Mouse (Mus musculus) myocyte (in vitro differentiated cells): ENCODE results near the gene Gm7173. TPM values are rescaled to one million over a fixed set of nuclear protein-coding genes. Genes with fewer than 3 reads are reported as not detected.

Experiments
- H3K27me3 ChIP-seq: one replicate; pipeline ENCODE4 v1.6.1; 2011; ENCODE audit not compliant: control insufficient read depth, insufficient read depth, insufficient read length
- H3K36me3 ChIP-seq: one replicate; pipeline ENCODE4 v1.6.1; 2011; ENCODE audit not compliant: control insufficient read depth, insufficient read depth
- H3K4me2 ChIP-seq: one replicate; pipeline ENCODE4 v1.6.1; 2011; ENCODE audit warnings: low read depth, control low read depth
- H3K4me3 ChIP-seq: one replicate; pipeline ENCODE4 v1.5.1; 2011; ENCODE audit warnings: mild to moderate bottlenecking, control low read depth, moderate library complexity
- H3K79me2 ChIP-seq: one replicate; pipeline ENCODE4 v1.6.1; 2011; ENCODE audit not compliant: control insufficient read depth, insufficient read depth
- H3ac ChIP-seq: one replicate; pipeline ENCODE4 v1.6.1; 2011; ENCODE audit not compliant: control insufficient read depth, insufficient read length
- CEBPB ChIP-seq: IDR thresholded peaks from 2 replicates; pipeline ENCODE4 v1.6.1; 2011; ENCODE audit warnings: mild to moderate bottlenecking, moderate library complexity; ENCODE audit not compliant: poor library complexity, insufficient read depth, severe bottlenecking
- E2F4 ChIP-seq: IDR thresholded peaks from one replicate; pipeline ENCODE4 v1.6.1; 2011; ENCODE audit warnings: mild to moderate bottlenecking, control low read depth, moderate library complexity; ENCODE audit not compliant: insufficient read depth
- MAX ChIP-seq: IDR thresholded peaks from one replicate; pipeline ENCODE4 v1.6.1; 2011; ENCODE audit warnings: low read depth, mild to moderate bottlenecking, control low read depth
- MYOD1 ChIP-seq, 3 experiments: IDR thresholded peaks; one replicate each; pipeline ENCODE4 v1.6.1; 2011; ENCODE audit warnings: control low read depth in 2 of 3, low read depth in 2 of 3, mild to moderate bottlenecking in 2 of 3, moderate library complexity in 1 of 3; ENCODE audit not compliant: insufficient read length in 2 of 3, control insufficient read depth in 1 of 3
- MYOG ChIP-seq, 3 experiments: IDR thresholded peaks; one replicate each; pipeline ENCODE4 v1.6.1; 2011; ENCODE audit warnings: control low read depth in 2 of 3, low read depth in 2 of 3, mild to moderate bottlenecking in 2 of 3; ENCODE audit not compliant: insufficient read length in 2 of 3, control insufficient read depth in 1 of 3, insufficient read depth in 1 of 3
- POLR2A ChIP-seq: IDR thresholded peaks from one replicate; pipeline ENCODE4 v1.6.1; 2011; ENCODE audit warnings: low read depth, mild to moderate bottlenecking, control low read depth, moderate library complexity; ENCODE audit not compliant: insufficient read length
- POLR2AphosphoS2 ChIP-seq: IDR thresholded peaks from one replicate; pipeline ENCODE4 v1.6.1; 2011; ENCODE audit warnings: low read depth, control low read depth; ENCODE audit not compliant: insufficient read length
- REST ChIP-seq: IDR thresholded peaks from one replicate; pipeline ENCODE4 v1.6.1; 2011; ENCODE audit warnings: mild to moderate bottlenecking, control low read depth, moderate library complexity; ENCODE audit not compliant: insufficient read depth, insufficient read length
- SRF ChIP-seq: IDR thresholded peaks from one replicate; pipeline ENCODE4 v1.6.1; 2011; ENCODE audit warnings: low read depth; ENCODE audit not compliant: control insufficient read depth, insufficient read length
- TCF12 ChIP-seq: IDR thresholded peaks from one replicate; pipeline ENCODE4 v1.6.1; 2011; ENCODE audit warnings: mild to moderate bottlenecking, control low read depth; ENCODE audit not compliant: poor library complexity, insufficient read depth, severe bottlenecking
- TCF3 ChIP-seq: IDR thresholded peaks from one replicate; pipeline ENCODE4 v1.6.1; 2011; ENCODE audit warnings: low read depth, control low read depth; ENCODE audit not compliant: insufficient read length
- USF1 ChIP-seq: IDR thresholded peaks from one replicate; pipeline ENCODE4 v1.6.1; 2011; ENCODE audit warnings: low read depth, mild to moderate bottlenecking, control low read depth, moderate library complexity
- polyA plus RNA-seq: library from polyadenylated mRNA; unstranded; fragments of >200 nt; fragmentation: generic; extraction: Trizol; gene quantifications from one replicate; pipeline ENCODE4 v1.2.1, GENCODE M21; 2012; ENCODE audit warnings: missing spikeins

The Gm7173 gene
- polyA plus RNA-seq: not detected

DNA sequence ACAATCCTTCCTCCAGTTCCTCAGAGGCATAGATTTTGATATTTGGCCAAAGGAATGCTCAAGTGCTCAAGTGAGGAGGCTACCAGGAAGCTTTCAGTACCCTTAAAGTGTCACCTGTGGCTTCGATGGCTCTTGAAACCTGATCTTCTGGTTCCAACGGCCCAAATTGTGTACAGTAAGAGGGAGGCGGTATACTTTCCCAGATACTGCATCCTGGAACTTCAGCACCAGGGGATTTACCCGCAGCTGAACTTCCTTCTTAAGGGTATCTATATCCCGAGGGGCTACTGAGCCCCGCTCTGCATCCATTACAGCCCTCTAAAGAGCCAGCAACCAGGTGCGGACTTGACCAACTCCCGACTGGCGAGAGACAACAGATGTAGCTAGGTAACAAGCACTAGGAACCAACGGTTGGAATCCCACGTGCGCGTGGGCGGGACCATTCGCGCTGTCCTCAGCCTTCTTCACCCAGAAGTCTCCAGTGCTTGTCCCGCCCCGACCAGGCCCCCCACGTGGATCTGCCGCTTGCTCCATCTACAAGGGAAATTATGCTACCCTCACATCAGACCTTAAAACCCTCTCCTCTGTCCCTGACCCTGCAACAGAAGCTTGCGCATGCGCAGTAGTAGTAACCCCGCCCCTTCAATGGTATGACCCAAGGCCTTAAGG is at the start of gene Gm7173:
Gm7173 (minus strand) TSS at position 309 of the 669 bp plus-strand sequence.
- H3K79me2 ChIP-seq: no peaks in the 10 kb centered on the region
- H3K36me3 ChIP-seq: no peaks in the 10 kb centered on the region
- H3K4me2 ChIP-seq: no peak within 1 kb of the TSS
- H3K4me3 ChIP-seq: no peak within 1 kb of the TSS
- TF ChIP-seq POLR2A (no peak), POLR2AphosphoS2 (no peak), SRF (no peak), USF1 (no peak), TCF12 (no peak), E2F4 (no peak), TCF3 (no peak), REST (no peak), MYOD1 (IDR thresholded peaks at IDR 0.05; ENCODE audit: control insufficient read depth in 1 of 3, insufficient read length in 2 of 3, low read depth in 2 of 3) (no peak), MYOG (IDR thresholded peaks at IDR 0.05; ENCODE audit: control insufficient read depth in 1 of 3, insufficient read depth in 1 of 3, insufficient read length in 2 of 3, low read depth in 2 of 3) (no peak), CEBPB (no peak), MAX (no peak)
- H3ac ChIP-seq: no peak within 1 kb of the TSS
- H3K27me3 ChIP-seq: no peaks in the 10 kb centered on the region

DNA sequence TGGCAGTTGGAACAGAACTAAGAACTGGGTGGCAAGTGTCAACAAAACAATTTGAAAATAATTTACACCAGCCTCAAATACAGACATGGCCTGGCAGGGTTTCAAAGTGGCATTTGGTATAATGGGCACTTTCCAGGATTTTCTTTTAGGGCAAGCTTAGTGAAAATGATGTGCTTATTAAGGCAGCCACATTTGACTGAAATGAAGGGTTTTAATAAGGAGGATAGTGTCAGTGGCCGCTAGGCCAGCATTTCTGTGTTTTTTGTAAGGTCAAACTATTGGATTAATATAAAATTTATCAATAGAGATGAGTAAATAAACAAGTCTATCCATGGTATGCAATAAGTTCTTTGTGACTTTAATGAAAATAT is 546 bp upstream of the Gm7173 start:
- H3K4me3 ChIP-seq: no peak overlapping the region
- TF ChIP-seq TCF3 (no peak), TCF12 (no peak), CEBPB (no peak), USF1 (no peak), SRF (no peak), MYOG (IDR thresholded peaks at IDR 0.05; ENCODE audit: control insufficient read depth in 1 of 3, insufficient read depth in 1 of 3, insufficient read length in 2 of 3, low read depth in 2 of 3) (no peak), POLR2A (no peak), REST (no peak), E2F4 (no peak), MAX (no peak)

DNA sequence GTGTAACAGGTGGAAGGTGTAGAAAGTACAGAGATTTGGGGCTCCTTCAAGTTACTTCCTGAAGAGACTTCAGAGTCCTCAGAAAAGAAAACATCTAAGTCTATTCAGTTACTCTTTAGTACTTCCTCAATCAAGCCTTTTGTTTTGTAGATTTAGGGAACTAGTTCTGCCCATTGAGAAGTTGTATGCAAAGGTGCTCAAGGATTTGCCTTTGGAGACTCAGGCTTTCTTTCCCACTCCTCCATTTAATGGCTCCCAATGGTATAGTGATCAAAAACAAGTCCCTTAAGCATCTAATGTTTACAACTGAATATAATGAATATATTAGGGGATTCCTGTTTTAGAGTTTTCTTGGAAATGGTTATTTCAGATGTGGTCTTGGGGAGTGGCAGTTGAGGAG is 200.3 kb downstream of the Gm7173 start:
- H3K4me2 ChIP-seq: no peak overlapping the region

More for the DNA sequence above, 546 bp upstream of the Gm7173 start:
- H3K27me3 ChIP-seq: no peaks in the 10 kb centered on the region
- H3K36me3 ChIP-seq: no peaks in the 10 kb centered on the region
- no peak overlapping the region for H3ac ChIP-seq
- H3K4me2 ChIP-seq: no peak overlapping the region
- H3K79me2 ChIP-seq: no peaks in the 10 kb centered on the region

More for the DNA sequence above, 200.3 kb downstream of the Gm7173 start:
- H3K27me3 ChIP-seq: no peaks in the 10 kb centered on the region
- TF ChIP-seq MYOD1 (IDR thresholded peaks at IDR 0.05; ENCODE audit: control insufficient read depth in 1 of 3, insufficient read length in 2 of 3, low read depth in 2 of 3) (no peak), TCF12 (no peak), MAX (no peak), POLR2A (no peak), E2F4 (no peak), CEBPB (no peak), USF1 (no peak), SRF (no peak), POLR2AphosphoS2 (no peak), MYOG (IDR thresholded peaks at IDR 0.05; ENCODE audit: control insufficient read depth in 1 of 3, insufficient read depth in 1 of 3, insufficient read length in 2 of 3, low read depth in 2 of 3) (no peak), TCF3 (no peak), REST (no peak)
- no peak overlapping the region for H3K4me3 ChIP-seq
- no peaks in the 10 kb centered on the region for H3K79me2 ChIP-seq
- H3K36me3 ChIP-seq: no peaks in the 10 kb centered on the region
- H3ac ChIP-seq: no peak overlapping the region

Other genes with a start within 250 kb of the Gm7173 start
- not detected for gene Mageb16, start 154.2 kb upstream of the Gm7173 start, polyA plus RNA-seq